Mouse (Mus musculus): ENCODE results near the gene Slc5a5. TPM values are rescaled to one million over a fixed set of nuclear protein-coding genes. Genes with fewer than 3 reads are reported as not detected.
"Not testable (repeated sequence)": the region's sequence is repeated elsewhere in the genome, so short reads cannot be mapped to it uniquely, and the experiment has no call there.

Gene Slc5a5
- polyA plus RNA-seq, 1 experiment from 2014 or later = 0.12 TPM

DNA sequence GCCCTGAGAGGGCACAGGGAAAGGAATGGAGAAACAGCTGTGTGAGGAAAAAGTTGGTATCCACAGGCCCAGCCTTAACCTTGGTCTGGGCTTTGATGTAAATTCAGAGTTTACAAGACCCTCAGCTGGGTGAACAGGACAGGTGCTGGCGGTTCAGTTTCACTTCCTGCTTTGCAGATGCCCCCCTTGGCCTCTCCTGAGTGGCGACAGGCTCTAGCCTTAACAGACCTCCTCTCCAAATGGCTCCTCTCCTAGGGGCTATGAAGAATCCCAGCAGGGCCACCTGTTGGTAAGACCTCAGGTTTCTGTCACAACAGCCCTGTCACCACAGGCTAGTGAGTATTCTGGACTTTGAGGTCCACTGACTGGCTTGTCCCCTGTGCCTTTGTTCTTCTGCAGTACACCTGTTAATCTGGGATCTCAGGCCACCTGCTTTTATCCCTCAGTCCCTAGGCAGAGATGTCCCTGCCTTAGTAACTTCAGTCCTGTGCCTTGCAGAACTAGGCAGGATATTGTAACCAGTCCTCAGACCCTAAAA lies 6.2 kb upstream of the Slc5a5 start:
- Histone ChIP-seq H3K9me3 (ENCODE audit: low read length) (no peaks in the 10 kb centered on the region), H3K27me3 (replicated peaks; ENCODE audit: insufficient read depth, low read length) (no peaks in the 10 kb centered on the region), H3K9ac (replicated peaks; ENCODE audit: low read depth) (no peak overlapping the region), H3K4me3 (ENCODE audit: low read depth, low read length) (no peak overlapping the region), H3K4me1 (ENCODE audit: insufficient read depth, low read depth, low read length) (peaks cover 7% of the 10 kb centered on the region; the same call in 1 of the 2 replicates), H3K36me3 (ENCODE audit: insufficient read depth, low read length) (peaks cover 11% of the 10 kb centered on the region), H3K4me2 (replicated peaks; ENCODE audit: low read depth, low read length) (no peak overlapping the region), H3K27ac (ENCODE audit: low read length) (no peak overlapping the region)
- no peak for ATAC-seq
- DNase-seq (ENCODE audit: low spot score) = no peak
- no peak for TF ChIP-seq EP300 (IDR thresholded peaks at IDR 0.05)
- TF ChIP-seq CTCF (IDR thresholded peaks at IDR 0.05) = no peak
- 46% methylated on average over 2 of the region's 2 CpGs for WGBS

DNA sequence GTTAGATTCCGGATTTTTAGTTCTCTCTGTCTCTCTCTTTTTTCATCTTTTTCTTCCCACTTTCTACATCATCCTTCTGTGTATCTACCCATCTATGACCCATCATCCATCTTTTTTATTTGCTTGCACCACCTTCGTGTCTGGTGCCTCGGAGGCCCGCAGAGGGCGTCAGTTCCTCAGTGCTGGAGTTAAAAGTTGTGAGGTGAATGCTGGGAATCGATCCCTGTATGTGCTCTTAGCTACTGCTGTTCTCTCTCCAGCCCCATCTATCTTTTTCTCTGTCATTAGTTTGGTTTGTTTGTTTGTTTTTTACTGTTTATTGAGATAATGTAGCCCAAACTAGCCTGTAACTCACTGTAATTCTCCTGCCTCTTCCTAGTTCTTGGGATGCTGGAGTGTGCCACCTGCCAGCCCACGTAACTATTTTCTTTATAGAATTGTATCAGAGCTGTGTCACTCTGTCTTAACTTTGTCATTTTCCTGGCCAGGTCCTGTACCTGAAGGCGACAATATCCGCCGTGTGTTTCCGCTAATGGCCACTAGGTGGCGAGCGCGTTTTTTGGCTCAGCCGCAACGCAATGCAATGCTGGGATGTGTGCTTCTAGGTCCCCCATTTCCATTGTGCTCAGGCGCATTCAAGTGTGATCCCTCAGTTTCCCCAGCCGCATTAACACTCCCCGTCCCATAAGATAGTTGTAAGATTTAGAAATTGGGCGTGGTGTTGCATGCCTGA lies 5.3 kb upstream of the Slc5a5 start:
- peaks cover 7% of the 10 kb centered on the region; the same call in 1 of the 2 replicates for H3K4me1 ChIP-seq (ENCODE audit: insufficient read depth, low read depth, low read length)
- ATAC-seq (peak; percentile 59), DNase-seq (ENCODE audit: low spot score) (peak; percentile 85)
- TF ChIP-seq CTCF (IDR thresholded peaks at IDR 0.05) (peak; percentile 99), EP300 (IDR thresholded peaks at IDR 0.05) (no peak)
- peaks cover 6% of the 10 kb centered on the region; the same call in 1 of the 2 replicates for H3K27me3 ChIP-seq (replicated peaks; ENCODE audit: insufficient read depth, low read length)
- under 1% methylated on average over 20 of the region's 20 CpGs for WGBS
- peaks cover 11% of the 10 kb centered on the region for H3K36me3 ChIP-seq (ENCODE audit: insufficient read depth, low read length)
- peak overlapping the region; percentile 68 for H3K4me3 ChIP-seq (ENCODE audit: low read depth, low read length)
- no peaks in the 10 kb centered on the region for H3K9me3 ChIP-seq (ENCODE audit: low read length)
- H3K4me2 ChIP-seq (replicated peaks; ENCODE audit: low read depth, low read length) = peak overlapping the region; percentile 52
- H3K9ac ChIP-seq (replicated peaks; ENCODE audit: low read depth) = peak overlapping the region; percentile 48
- peak overlapping the region; percentile 72 for H3K27ac ChIP-seq (ENCODE audit: low read length)

DNA sequence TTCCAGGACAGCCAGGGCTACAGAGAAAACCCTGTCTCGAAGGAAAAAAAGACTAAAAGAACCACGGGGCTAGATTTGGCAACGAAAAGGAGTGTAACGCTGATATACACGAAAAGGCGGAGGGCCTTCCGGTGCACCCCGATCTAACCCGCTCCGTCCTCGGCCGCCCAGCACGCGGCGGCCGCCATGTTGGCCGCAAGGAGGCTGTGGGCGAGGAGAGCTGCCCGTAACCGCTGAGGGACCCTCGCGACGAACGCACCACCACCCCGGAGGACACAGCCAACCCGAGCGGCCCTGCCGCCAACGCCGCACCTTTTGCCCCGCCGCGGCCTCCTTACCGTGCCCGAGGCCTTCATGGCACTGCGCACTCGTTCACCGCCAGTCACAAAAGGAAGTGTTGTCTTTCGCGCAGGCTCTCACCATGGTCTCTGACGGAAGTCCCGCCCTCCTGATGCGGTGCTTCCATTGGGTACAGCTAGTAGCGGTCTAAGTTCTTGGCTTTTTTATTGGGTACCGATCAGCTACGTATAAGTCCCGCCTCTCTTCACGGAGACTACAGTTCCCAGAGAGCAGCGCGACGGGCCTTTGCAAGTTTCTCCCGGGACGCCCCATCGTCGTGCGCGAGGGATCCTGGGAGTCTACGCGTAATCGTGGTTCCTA lies 4.6 kb upstream of the Slc5a5 start, which contains the start of gene Rpl18a:
Gene Rpl18a (minus strand): TSS at position 392 of the 660 bp plus-strand sequence.
- H3K27me3 ChIP-seq (replicated peaks; ENCODE audit: insufficient read depth, low read length) = peaks cover 13% of the 10 kb centered on the region
- DNase-seq (ENCODE audit: low spot score) (peak; percentile 100), ATAC-seq (peak; percentile 99)
- H3K4me3 ChIP-seq (ENCODE audit: low read depth, low read length) = peak within 1 kb of the TSS; percentile 68
- peak within 1 kb of the TSS; percentile 87 for H3K9ac ChIP-seq (replicated peaks; ENCODE audit: low read depth)
- WGBS = under 1% methylated on average over 49 of the region's 60 CpGs
- peak within 1 kb of the TSS; percentile 72 for H3K27ac ChIP-seq (ENCODE audit: low read length)
- peaks cover 12% of the 10 kb centered on the region; the same call in 1 of the 2 replicates for H3K4me1 ChIP-seq (ENCODE audit: insufficient read depth, low read depth, low read length)
- peak within 1 kb of the TSS; percentile 79 for H3K4me2 ChIP-seq (replicated peaks; ENCODE audit: low read depth, low read length)
- H3K9me3 ChIP-seq (ENCODE audit: low read length) = no peaks in the 10 kb centered on the region
- H3K36me3 ChIP-seq (ENCODE audit: insufficient read depth, low read length) = peaks cover 11% of the 10 kb centered on the region
- TF ChIP-seq CTCF (IDR thresholded peaks at IDR 0.05) = peak; percentile 40
- no peak for TF ChIP-seq EP300 (IDR thresholded peaks at IDR 0.05)

DNA sequence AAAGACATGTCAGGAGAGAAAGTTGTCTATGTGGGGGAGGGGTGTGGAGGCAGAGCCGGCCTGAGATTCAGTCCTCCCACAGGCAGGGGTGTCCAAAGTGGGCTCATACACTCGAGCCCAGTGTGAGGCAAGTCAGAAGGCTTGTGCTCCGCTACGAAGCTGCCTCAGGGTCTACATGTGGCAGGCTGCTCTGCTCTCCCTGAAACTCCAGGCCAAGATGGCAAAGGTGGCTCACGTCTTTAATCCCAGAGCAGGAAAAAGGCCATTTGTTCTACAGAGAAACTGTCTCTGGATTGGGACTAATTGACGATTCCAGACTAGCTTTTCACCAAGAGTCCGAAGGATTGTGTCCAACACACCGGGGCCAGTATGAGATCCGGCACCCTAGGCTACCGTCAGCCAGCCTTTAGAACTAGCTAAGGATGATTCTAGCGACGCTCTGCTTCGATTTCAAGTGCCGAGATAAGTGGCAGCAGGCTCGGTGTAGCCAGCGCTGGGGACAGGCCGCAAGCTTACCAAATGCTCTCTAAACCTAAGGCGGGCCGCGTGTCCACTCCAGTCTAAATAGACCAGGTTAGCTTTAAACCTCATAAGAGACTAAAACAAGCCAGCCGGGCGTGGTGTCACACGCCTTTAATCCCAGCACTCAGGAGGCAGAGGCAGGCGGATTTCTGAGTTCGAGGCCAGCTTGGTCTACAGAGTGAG lies 3.9 kb upstream of the Slc5a5 start:
- no peaks in the 10 kb centered on the region for H3K9me3 ChIP-seq (ENCODE audit: low read length)
- ATAC-seq (no peak), DNase-seq (ENCODE audit: low spot score) (no peak)
- H3K4me1 ChIP-seq (ENCODE audit: insufficient read depth, low read depth, low read length) = peaks cover 12% of the 10 kb centered on the region; the same call in 1 of the 2 replicates
- 0 out of 2 replicates have a peak overlapping the region, but pooled peaks have one; percentile 15 for H3K27ac ChIP-seq (ENCODE audit: low read length)
- H3K27me3 ChIP-seq (replicated peaks; ENCODE audit: insufficient read depth, low read length) = peaks cover 20% of the 10 kb centered on the region
- H3K36me3 ChIP-seq (ENCODE audit: insufficient read depth, low read length) = peaks cover 11% of the 10 kb centered on the region
- H3K9ac ChIP-seq (replicated peaks; ENCODE audit: low read depth) = peak overlapping the region; percentile 87
- 1% methylated on average over 25 of the region's 25 CpGs for WGBS
- peak overlapping the region; percentile 79 for H3K4me2 ChIP-seq (replicated peaks; ENCODE audit: low read depth, low read length)
- TF ChIP-seq CTCF (IDR thresholded peaks at IDR 0.05) (no peak), EP300 (IDR thresholded peaks at IDR 0.05) (no peak)
- H3K4me3 ChIP-seq (ENCODE audit: low read depth, low read length) = peak overlapping the region; percentile 68

DNA sequence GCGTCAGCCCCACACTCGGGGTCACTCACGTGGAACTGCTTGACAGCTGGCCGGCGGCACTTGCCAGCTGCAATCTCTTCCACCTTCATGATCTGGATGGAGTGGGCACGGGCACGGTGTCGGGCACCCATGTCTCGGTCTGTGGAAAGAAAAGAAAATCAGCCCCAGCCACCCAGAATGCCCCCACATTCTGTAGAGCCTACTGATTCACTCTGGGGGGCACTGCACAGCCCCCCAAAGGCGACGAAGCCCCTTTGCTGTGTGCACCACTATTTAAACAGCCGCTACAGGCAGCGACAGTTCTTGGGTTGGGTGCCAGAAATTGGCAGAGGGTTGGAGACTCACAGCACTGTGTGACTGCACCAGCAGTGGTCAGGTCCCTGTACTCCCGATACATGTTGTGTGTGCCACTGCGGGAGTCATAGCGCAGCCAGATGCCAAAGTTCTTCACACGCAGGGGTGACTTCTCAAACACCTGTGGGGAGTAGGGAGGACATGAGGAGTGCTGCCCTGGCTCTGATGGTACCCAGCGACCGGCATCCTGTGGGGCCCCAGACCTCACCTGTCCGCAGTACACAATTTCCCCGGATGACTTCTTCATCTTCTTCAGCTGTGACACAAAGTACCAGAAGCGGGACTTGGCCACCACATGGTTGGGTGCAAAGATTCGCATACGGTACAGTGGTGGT lies 3.2 kb upstream of the Slc5a5 start:
- H3K4me3 ChIP-seq (ENCODE audit: low read depth, low read length); DNase-seq (ENCODE audit: low spot score); H3K9me3 ChIP-seq (ENCODE audit: low read length); ATAC-seq; H3K9ac ChIP-seq (replicated peaks; ENCODE audit: low read depth); H3K27ac ChIP-seq (ENCODE audit: low read length): not testable (repeated sequence)
- Histone ChIP-seq H3K4me2 (replicated peaks; ENCODE audit: low read depth, low read length) (peak overlapping the region; percentile 79; the same call in 1 of the 2 replicates), H3K4me1 (ENCODE audit: insufficient read depth, low read depth, low read length) (peaks cover 12% of the 10 kb centered on the region; the same call in 1 of the 2 replicates), H3K27me3 (replicated peaks; ENCODE audit: insufficient read depth, low read length) (peaks cover 23% of the 10 kb centered on the region), H3K36me3 (ENCODE audit: insufficient read depth, low read length) (peaks cover 11% of the 10 kb centered on the region)
- WGBS = 77% methylated on average over 24 of the region's 24 CpGs
